Mouse (Mus musculus): Measurements from ENCODE around the gene Pate2. TPM values are rescaled to one million over a fixed set of nuclear protein-coding genes. Genes with fewer than 3 reads are reported as not detected.
"Not testable (repeated sequence)": the region's sequence is repeated elsewhere in the genome, so short reads cannot be mapped to it uniquely, and the experiment has no call there.

Gene Pate2
- polyA plus RNA-seq, 1 experiment from 2014 or later = 0.27 TPM

DNA sequence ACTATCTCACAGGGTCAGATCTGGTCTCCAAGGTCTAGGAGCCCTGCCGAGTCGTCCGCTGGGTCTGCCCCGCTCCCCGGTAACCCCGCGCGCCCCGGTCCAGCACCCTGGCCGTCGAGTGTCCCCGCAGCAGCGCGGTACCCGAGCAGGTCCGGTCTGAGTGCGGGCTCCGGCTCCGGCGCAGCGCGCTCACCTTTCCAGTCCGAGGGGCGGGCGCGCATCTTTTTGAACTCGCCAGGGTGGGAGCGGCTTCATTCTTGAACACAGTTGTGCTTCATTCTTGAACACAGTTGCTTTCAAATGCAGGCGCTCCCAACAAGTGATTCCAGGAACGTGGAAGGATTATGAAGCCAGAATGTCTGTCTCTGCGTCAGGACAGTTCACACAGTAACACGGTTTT is 4.3 kb downstream of the Pate2 start:
- H3K4me1 ChIP-seq (replicated peaks; ENCODE audit: control insufficient read depth, insufficient read depth, low read length) = 0 out of 2 replicates have a peak, but pooled peaks cover 3% of the 10 kb centered on the region
- no peaks in the 10 kb centered on the region for H3K9me3 ChIP-seq (ENCODE audit: control insufficient read depth)
- H3K9ac ChIP-seq (ENCODE audit: low read depth, low read length) = no peak overlapping the region
- ATAC-seq = no peak
- TF ChIP-seq CTCF (IDR thresholded peaks at IDR 0.05; ENCODE audit: low read depth) = no peak
- no peaks in the 10 kb centered on the region for H3K36me3 ChIP-seq (ENCODE audit: control insufficient read depth, insufficient read depth)
- 6% methylated on average over 32 of the region's 32 CpGs for WGBS
- peak overlapping the region; percentile 40; the same call in 1 of the 2 replicates for H3K4me2 ChIP-seq (replicated peaks; ENCODE audit: low read depth)
- 0 out of 2 replicates have a peak overlapping the region, but pooled peaks have one; percentile 17 for H3K4me3 ChIP-seq (ENCODE audit: low read depth, low read length)
- peaks cover 10% of the 10 kb centered on the region; the same call in 1 of the 2 replicates for H3K27me3 ChIP-seq (replicated peaks; ENCODE audit: control insufficient read depth, insufficient read depth, low read length)
- H3K27ac ChIP-seq (ENCODE audit: low read depth, low read length) = no peak overlapping the region

DNA sequence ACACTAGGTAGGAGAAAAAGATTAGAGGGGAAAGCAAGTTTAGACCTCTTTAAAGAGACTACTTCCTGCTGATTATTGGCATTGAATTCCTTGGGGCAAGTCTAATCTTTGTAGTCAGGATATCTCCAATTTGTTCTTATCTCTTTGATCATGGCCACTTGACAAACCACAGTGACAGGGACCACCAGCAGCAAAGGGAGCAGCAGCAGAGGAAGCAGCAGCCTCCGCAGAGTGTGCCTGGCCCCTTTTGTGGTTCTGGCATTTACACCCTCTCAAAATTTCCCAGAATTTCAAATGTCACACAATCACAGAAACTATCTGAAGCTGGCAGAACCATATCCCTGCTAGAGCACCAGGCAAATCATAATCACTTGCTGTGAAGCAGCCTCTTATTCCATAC is 17.6 kb downstream of the Pate2 start:
- H3K9ac ChIP-seq (ENCODE audit: low read depth, low read length) = no peak overlapping the region
- H3K4me1 ChIP-seq (replicated peaks; ENCODE audit: control insufficient read depth, insufficient read depth, low read length) = no peaks in the 10 kb centered on the region
- ATAC-seq = no peak
- no peak overlapping the region for H3K4me3 ChIP-seq (ENCODE audit: low read depth, low read length)
- H3K9me3 ChIP-seq (ENCODE audit: control insufficient read depth) = no peaks in the 10 kb centered on the region
- H3K36me3 ChIP-seq (ENCODE audit: control insufficient read depth, insufficient read depth) = no peaks in the 10 kb centered on the region
- WGBS = 42% methylated on average over 1 of the region's 1 CpGs
- TF ChIP-seq CTCF (IDR thresholded peaks at IDR 0.05; ENCODE audit: low read depth) = no peak
- H3K4me2 ChIP-seq (replicated peaks; ENCODE audit: low read depth) = no peak overlapping the region
- no peaks in the 10 kb centered on the region for H3K27me3 ChIP-seq (replicated peaks; ENCODE audit: control insufficient read depth, insufficient read depth, low read length)
- H3K27ac ChIP-seq (ENCODE audit: low read depth, low read length) = no peak overlapping the region

DNA sequence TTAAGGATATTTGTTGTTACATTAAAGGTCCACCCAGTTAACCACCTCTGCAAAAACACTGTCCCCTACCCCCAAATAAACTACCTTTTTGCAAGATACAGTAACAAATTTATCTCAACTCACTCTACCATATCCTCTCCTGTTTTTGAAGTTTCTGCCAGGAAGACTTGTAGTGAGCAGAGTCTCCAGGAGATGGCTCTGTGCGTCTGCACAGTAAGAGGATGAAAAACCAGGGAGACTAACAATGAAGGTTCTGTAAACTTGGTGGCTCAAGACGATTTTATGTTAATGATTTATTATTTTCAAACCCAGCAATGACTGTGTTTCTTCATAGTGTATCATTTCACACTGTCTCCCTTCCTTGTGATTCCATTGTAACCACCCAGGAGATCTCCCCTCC is 22.8 kb downstream of the Pate2 start:
- peak; percentile 73 for TF ChIP-seq CTCF (IDR thresholded peaks at IDR 0.05; ENCODE audit: low read depth)
- Histone ChIP-seq H3K9ac (ENCODE audit: low read depth, low read length) (no peak overlapping the region), H3K9me3 (ENCODE audit: control insufficient read depth) (no peaks in the 10 kb centered on the region), H3K36me3 (ENCODE audit: control insufficient read depth, insufficient read depth) (no peaks in the 10 kb centered on the region), H3K4me1 (replicated peaks; ENCODE audit: control insufficient read depth, insufficient read depth, low read length) (no peaks in the 10 kb centered on the region), H3K4me3 (ENCODE audit: low read depth, low read length) (no peak overlapping the region), H3K4me2 (replicated peaks; ENCODE audit: low read depth) (no peak overlapping the region), H3K27me3 (replicated peaks; ENCODE audit: control insufficient read depth, insufficient read depth, low read length) (no peaks in the 10 kb centered on the region), H3K27ac (ENCODE audit: low read depth, low read length) (no peak overlapping the region)
- ATAC-seq = no peak
- WGBS = 3% methylated on average over 2 of the region's 2 CpGs

DNA sequence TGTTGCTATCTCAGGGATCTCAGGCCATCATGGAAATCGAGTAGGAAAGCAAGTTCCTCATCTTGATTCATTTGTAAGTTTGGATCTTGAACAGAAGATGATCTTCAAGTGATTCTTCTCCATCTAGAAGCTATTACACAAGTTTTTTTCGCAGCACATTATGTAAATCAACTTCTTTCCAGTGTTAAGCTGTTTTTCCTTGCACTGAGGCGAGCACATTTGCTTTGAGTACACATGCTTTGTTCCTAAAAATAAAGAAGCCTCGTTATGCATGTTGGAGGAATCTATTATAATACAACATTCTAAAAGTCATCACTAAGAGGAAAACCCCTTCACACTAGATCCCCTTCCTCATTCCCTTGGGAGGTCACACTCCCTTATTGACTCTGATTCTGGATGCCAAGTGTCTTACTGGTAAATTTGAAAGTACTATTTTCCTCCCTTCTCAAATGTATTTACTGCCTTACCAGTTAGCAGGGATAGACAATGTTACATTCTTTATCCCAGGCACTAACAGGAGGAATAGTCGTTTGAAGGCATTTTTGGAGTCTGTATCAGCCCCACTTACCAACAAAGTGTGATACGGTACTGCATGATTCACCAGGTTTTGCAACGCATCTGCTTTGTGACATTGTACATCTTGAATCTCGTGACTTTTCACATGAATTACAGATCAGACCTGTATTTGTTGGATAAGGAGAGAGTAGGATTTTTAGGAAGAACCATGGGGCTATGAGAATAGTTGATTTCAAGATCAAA is 37.7 kb downstream of the Pate2 start:
- H3K4me2 ChIP-seq (replicated peaks; ENCODE audit: low read depth) = no peak overlapping the region
- no peak overlapping the region for H3K4me3 ChIP-seq (ENCODE audit: low read depth, low read length)
- WGBS = 69% methylated on average over 8 of the region's 8 CpGs
- no peaks in the 10 kb centered on the region for H3K4me1 ChIP-seq (replicated peaks; ENCODE audit: control insufficient read depth, insufficient read depth, low read length)
- no peak overlapping the region for H3K27ac ChIP-seq (ENCODE audit: low read depth, low read length)
- no peak for ATAC-seq
- no peak for TF ChIP-seq CTCF (IDR thresholded peaks at IDR 0.05; ENCODE audit: low read depth)
- H3K27me3 ChIP-seq (replicated peaks; ENCODE audit: control insufficient read depth, insufficient read depth, low read length) = no peaks in the 10 kb centered on the region
- no peak overlapping the region for H3K9ac ChIP-seq (ENCODE audit: low read depth, low read length)
- no peaks in the 10 kb centered on the region for H3K9me3 ChIP-seq (ENCODE audit: control insufficient read depth)
- no peaks in the 10 kb centered on the region for H3K36me3 ChIP-seq (ENCODE audit: control insufficient read depth, insufficient read depth)

DNA sequence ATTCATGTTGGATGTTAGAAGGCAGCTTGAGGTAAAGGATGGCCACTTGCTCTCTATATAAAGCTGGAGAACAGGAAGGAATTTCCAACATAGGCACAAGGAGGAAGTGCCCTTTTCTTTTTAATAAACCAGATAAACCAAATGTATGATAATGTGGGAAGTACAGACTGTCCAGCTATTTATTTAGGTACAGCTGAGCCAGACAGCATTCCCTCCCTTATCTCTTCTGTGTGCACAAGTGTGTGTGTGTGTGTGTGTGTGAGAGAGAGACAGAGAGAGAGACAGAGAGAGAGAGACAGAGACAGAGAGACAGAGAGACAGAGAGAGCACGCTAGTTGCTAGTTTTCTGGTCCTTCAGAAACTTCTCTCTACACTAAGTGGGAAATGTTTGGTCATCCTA is 41.8 kb downstream of the Pate2 start, which contains the start of gene Pate4:
TSS of gene Pate4 (minus strand) at position 101 of the 400 bp plus-strand sequence.
- WGBS = 82% methylated on average over 1 of the region's 1 CpGs
- Histone ChIP-seq H3K27me3 (replicated peaks; ENCODE audit: control insufficient read depth, insufficient read depth, low read length) (no peaks in the 10 kb centered on the region), H3K4me3 (ENCODE audit: low read depth, low read length) (no peak within 1 kb of the TSS), H3K4me2 (replicated peaks; ENCODE audit: low read depth) (no peak within 1 kb of the TSS), H3K9ac (ENCODE audit: low read depth, low read length) (no peak within 1 kb of the TSS), H3K9me3 (ENCODE audit: control insufficient read depth) (no peaks in the 10 kb centered on the region), H3K36me3 (ENCODE audit: control insufficient read depth, insufficient read depth) (no peaks in the 10 kb centered on the region), H3K4me1 (replicated peaks; ENCODE audit: control insufficient read depth, insufficient read depth, low read length) (no peaks in the 10 kb centered on the region), H3K27ac (ENCODE audit: low read depth, low read length) (no peak within 1 kb of the TSS)
- no peak for TF ChIP-seq CTCF (IDR thresholded peaks at IDR 0.05; ENCODE audit: low read depth)
- no peak for ATAC-seq

DNA sequence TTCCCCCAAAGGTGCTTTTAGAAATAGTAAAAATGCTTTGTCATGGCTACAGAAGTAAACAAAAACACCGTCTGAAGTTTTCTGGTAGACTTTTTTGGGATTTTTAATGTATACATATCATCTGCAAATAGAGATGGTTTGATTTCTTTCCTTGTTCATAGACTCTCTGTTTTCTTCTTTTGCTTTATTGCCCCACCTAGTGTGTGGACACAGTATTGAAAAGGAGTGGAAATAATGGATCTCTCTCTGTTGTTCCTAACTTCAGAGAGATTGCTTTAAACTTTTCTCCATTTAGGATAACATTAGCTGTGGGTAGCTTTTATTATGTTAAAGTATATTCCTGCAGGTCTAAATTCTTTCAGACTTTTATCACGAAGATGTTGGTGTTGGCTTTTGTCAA is 43.9 kb downstream of the Pate2 start:
- no peaks in the 10 kb centered on the region for H3K27me3 ChIP-seq (replicated peaks; ENCODE audit: control insufficient read depth, insufficient read depth, low read length)
- ATAC-seq = no peak
- no peaks in the 10 kb centered on the region for H3K9me3 ChIP-seq (ENCODE audit: control insufficient read depth)
- H3K9ac ChIP-seq (ENCODE audit: low read depth, low read length) = no peak overlapping the region
- no peaks in the 10 kb centered on the region for H3K4me1 ChIP-seq (replicated peaks; ENCODE audit: control insufficient read depth, insufficient read depth, low read length)
- 25% methylated on average over 2 of the region's 2 CpGs for WGBS
- H3K36me3 ChIP-seq (ENCODE audit: control insufficient read depth, insufficient read depth) = no peaks in the 10 kb centered on the region
- no peak overlapping the region for H3K4me2 ChIP-seq (replicated peaks; ENCODE audit: low read depth)
- H3K27ac ChIP-seq (ENCODE audit: low read depth, low read length) = no peak overlapping the region
- H3K4me3 ChIP-seq (ENCODE audit: low read depth, low read length) = no peak overlapping the region
- TF ChIP-seq CTCF (IDR thresholded peaks at IDR 0.05; ENCODE audit: low read depth) = peak; percentile 52

DNA sequence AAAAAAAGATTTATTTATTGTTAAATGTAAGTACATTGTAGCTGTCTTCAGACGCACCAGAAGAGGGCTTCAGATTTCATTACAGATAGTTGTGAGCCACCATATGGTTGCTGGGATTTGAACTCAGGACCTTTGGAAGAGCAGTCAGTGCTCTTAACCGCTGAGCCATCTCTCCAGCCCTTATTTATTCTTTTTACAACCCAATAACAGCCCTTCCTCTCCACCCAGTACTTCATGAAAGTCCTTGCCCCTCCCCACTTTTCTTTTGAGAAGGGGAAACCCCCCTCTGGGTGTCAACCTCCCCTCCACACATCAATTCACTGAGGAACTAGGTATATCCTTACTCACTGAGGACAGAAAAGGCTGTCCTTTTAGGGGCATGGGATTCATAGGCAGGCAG is 46.7 kb downstream of the Pate2 start:
- H3K27ac ChIP-seq (ENCODE audit: low read depth, low read length); ATAC-seq; H3K27me3 ChIP-seq (replicated peaks; ENCODE audit: control insufficient read depth, insufficient read depth, low read length); H3K4me1 ChIP-seq (replicated peaks; ENCODE audit: control insufficient read depth, insufficient read depth, low read length); H3K36me3 ChIP-seq (ENCODE audit: control insufficient read depth, insufficient read depth); H3K9ac ChIP-seq (ENCODE audit: low read depth, low read length); H3K4me3 ChIP-seq (ENCODE audit: low read depth, low read length); H3K9me3 ChIP-seq (ENCODE audit: control insufficient read depth); H3K4me2 ChIP-seq (replicated peaks; ENCODE audit: low read depth): not testable (repeated sequence)
- WGBS = 73% methylated on average over 2 of the region's 2 CpGs

Data from intestine, postnatal 0 days (tissue).